Mouse (Mus musculus): ENCODE measurements at regions not wholly inside any gene's neighbourhood (a gene's known extent, or its start where the extent isn't known, plus 50 kb on each side); places are given as distances from the start of the nearest gene placed in this dataset.
"Not testable (repeated sequence)": the region's sequence is repeated elsewhere in the genome, so short reads cannot be mapped to it uniquely, and the experiment has no call there.

DNA sequence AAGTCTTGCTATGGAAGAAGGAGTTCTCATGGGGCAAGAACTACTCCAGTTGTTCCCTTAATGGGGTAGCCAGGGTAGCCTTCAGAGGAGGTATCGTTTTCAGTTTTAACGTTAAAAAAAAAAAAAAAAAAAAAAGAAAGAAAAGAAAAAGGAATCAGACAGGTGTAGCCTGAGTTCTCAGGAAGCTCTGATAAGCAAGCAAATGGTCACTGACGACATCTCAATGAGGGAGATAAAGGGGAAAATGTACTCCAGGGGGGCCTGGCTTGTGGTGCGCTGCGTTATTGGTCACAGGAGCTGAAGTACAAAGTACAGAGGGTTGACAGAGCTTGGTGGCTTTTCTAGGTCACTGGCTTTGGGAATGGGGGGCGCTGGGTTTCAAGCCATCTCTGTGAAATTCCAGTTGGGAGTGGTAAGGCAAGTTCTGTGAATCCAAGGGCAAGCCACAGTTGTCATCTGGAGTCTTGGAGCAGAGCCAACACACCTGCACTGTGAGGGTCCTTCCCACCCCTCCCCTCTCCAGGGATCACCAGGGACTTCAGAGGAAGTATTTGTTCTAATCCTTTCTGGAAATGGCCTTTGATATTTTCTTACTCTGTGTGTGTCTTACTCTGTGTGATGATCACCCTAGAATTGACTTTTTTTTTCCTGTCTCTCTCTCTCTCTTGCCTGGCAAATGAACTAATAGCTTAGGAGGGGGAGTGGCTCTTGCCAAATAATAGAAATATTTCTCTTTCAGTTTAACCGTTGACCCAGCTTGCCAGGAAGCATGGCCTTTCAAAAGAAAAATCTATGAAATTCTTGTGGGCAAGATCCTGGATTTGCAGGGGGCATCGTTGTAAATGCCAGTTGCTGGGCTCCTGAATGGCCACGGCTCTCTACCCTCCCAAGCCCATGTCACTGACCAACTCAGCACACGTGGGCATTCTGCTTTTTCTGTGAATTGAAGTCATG lies 93.5 kb downstream of the Phlda1 start:
- Histone ChIP-seq H3K27me3 (ENCODE audit: control insufficient read depth, insufficient read depth, low read depth, low read length) (no peaks in the 10 kb centered on the region), H3K4me2 (ENCODE audit: low read depth, low read length) (peak overlapping the region; percentile 9), H3K4me3 (ENCODE audit: low read length) (no peak overlapping the region), H3K36me3 (ENCODE audit: control insufficient read depth, insufficient read depth, low read length) (no peaks in the 10 kb centered on the region), H3K27ac (ENCODE audit: low read length) (peak overlapping the region; percentile 84), H3K9ac (ENCODE audit: low read length) (peak overlapping the region; percentile 12; the same call in 1 of the 2 replicates), H3K4me1 (replicated peaks; ENCODE audit: control insufficient read depth, insufficient read depth, low read length) (peaks cover 31% of the 10 kb centered on the region), H3K9me3 (ENCODE audit: control insufficient read depth, low read length) (no peaks in the 10 kb centered on the region)
- ATAC-seq (ENCODE audit: low read depth), result no peak
- WGBS, result 33% methylated on average over 10 of the region's 10 CpGs

- Histone ChIP-seq H3K4me3 (ENCODE audit: low read length) (no peak overlapping the region), H3K9ac (ENCODE audit: low read length) (peak overlapping the region; percentile 35; the same call in 1 of the 2 replicates), H3K36me3 (ENCODE audit: control insufficient read depth, insufficient read depth, low read length) (no peaks in the 10 kb centered on the region), H3K9me3 (ENCODE audit: control insufficient read depth, low read length) (no peaks in the 10 kb centered on the region), H3K4me2 (ENCODE audit: low read depth, low read length) (peak overlapping the region; percentile 9), H3K27ac (ENCODE audit: low read length) (peak overlapping the region; percentile 84), H3K4me1 (replicated peaks; ENCODE audit: control insufficient read depth, insufficient read depth, low read length) (peaks cover 29% of the 10 kb centered on the region), H3K27me3 (ENCODE audit: control insufficient read depth, insufficient read depth, low read depth, low read length) (no peaks in the 10 kb centered on the region)
- peak; percentile 67 for ATAC-seq (ENCODE audit: low read depth)
- WGBS, result 21% methylated on average over 2 of the region's 2 CpGs
These were observed 94.2 kb downstream of the Phlda1 start for GRCm38 (mm10) chr10:111600251-111600620.

DNA sequence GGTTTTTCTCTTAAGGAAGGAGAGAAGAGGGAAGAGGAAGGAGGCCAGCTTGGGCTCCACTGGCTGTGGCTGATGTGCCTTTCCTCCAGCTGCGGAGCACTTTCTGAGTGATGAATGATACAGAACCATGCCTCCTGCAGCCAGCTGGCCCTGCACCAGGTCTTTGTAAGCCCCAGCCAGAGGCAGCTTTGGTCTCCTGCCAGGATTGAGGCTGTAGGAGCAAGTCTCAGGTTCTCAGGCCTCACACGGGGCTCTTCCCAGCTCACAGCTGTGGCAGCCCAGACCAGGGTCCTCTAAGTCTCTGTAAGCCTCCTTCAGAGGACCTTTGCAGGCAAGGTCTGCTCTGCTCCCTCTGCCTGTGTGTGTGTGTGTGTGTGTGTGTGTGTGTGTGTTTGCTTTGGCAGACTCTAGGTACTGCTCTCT lies 94.6 kb downstream of the Phlda1 start:
- whole genome bisulfite sequencing, result 0% methylated on average over 2 of the region's 2 CpGs
- Histone ChIP-seq H3K4me1 (replicated peaks; ENCODE audit: control insufficient read depth, insufficient read depth, low read length) (peaks cover 29% of the 10 kb centered on the region), H3K9ac (ENCODE audit: low read length) (peak overlapping the region; percentile 35; the same call in 1 of the 2 replicates), H3K36me3 (ENCODE audit: control insufficient read depth, insufficient read depth, low read length) (no peaks in the 10 kb centered on the region), H3K27me3 (ENCODE audit: control insufficient read depth, insufficient read depth, low read depth, low read length) (no peaks in the 10 kb centered on the region), H3K9me3 (ENCODE audit: control insufficient read depth, low read length) (no peaks in the 10 kb centered on the region), H3K4me2 (ENCODE audit: low read depth, low read length) (peak overlapping the region; percentile 9), H3K27ac (ENCODE audit: low read length) (peak overlapping the region; percentile 84), H3K4me3 (ENCODE audit: low read length) (no peak overlapping the region)
- ATAC-seq (ENCODE audit: low read depth), result peak; percentile 93

DNA sequence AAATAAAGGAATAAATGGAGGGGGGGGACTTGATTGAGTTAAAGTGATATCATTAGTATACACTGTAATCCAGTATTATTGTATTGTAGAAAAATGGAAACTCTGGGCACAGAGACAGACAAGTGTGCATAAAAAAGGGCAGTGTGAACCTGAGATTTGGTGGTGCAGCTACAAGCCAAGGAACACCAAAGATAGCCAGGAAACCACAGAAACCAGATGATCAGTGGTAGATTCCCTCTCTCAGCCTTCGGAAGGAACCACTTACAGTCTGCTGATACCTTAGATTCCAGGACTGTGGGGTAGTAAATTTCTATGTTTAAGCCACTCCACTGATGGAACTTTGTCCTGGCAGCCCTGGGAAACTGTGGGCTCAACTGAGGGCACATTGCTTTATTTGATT lies 97.1 kb downstream of the Phlda1 start:
- Histone ChIP-seq H3K9ac (ENCODE audit: low read length) (no peak overlapping the region), H3K27me3 (ENCODE audit: control insufficient read depth, insufficient read depth, low read depth, low read length) (no peaks in the 10 kb centered on the region), H3K27ac (ENCODE audit: low read length) (no peak overlapping the region), H3K4me1 (replicated peaks; ENCODE audit: control insufficient read depth, insufficient read depth, low read length) (peaks cover 29% of the 10 kb centered on the region), H3K36me3 (ENCODE audit: control insufficient read depth, insufficient read depth, low read length) (no peaks in the 10 kb centered on the region), H3K9me3 (ENCODE audit: control insufficient read depth, low read length) (no peaks in the 10 kb centered on the region), H3K4me2 (ENCODE audit: low read depth, low read length) (no peak overlapping the region), H3K4me3 (ENCODE audit: low read length) (no peak overlapping the region)
- ATAC-seq (ENCODE audit: low read depth), result no peak
- WGBS, result 74% methylated on average over 1 of the region's 1 CpGs

GRCm38 (mm10) chr10:111607381-111607780 lies 101.3 kb downstream of the Phlda1 start:
- not testable (repeated sequence) for H3K36me3 ChIP-seq (ENCODE audit: control insufficient read depth, insufficient read depth, low read length); H3K4me3 ChIP-seq (ENCODE audit: low read length); ATAC-seq (ENCODE audit: low read depth); H3K4me2 ChIP-seq (ENCODE audit: low read depth, low read length); H3K27me3 ChIP-seq (ENCODE audit: control insufficient read depth, insufficient read depth, low read depth, low read length); H3K9me3 ChIP-seq (ENCODE audit: control insufficient read depth, low read length); H3K27ac ChIP-seq (ENCODE audit: low read length); H3K9ac ChIP-seq (ENCODE audit: low read length); H3K4me1 ChIP-seq (replicated peaks; ENCODE audit: control insufficient read depth, insufficient read depth, low read length)
- 83% methylated on average over 2 of the region's 2 CpGs for WGBS

DNA sequence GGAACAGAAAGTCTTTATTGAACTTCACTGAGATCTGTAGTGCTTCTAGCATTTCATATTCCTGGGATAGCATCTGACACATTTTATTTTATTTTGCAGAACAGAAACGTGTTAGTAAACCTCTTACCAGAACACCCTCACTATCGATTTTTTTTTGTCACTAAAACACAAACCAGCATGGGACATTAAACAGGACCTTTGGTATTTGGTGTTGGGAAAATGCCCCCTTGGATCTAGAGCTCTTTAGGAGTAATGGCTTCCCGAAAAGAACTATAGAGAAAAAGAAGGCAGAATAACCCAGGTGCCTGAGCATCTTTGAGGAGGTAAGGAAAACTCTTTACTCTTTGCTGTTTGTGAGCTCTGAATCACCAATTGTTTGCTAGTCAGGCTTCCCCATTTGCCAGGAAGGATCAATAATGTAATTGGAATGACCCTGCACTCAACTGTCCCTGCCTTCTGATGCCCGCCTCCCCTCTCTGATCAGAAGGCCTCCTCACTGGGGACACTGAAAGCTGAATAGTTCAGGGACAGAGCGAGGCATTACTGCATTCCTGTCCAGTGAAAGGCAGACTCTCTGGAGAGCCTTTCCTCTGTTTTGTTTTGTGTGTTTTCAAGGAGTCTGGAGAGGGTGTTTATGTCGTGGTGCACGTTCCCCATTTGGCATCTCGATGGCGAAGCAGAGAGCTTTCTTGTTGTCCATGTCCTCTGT lies 102.5 kb downstream of the Phlda1 start:
- Histone ChIP-seq H3K4me2 (ENCODE audit: low read depth, low read length) (no peak overlapping the region), H3K9ac (ENCODE audit: low read length) (no peak overlapping the region), H3K27ac (ENCODE audit: low read length) (no peak overlapping the region), H3K4me1 (replicated peaks; ENCODE audit: control insufficient read depth, insufficient read depth, low read length) (no peaks in the 10 kb centered on the region; the same call in 1 of the 2 replicates), H3K4me3 (ENCODE audit: low read length) (no peak overlapping the region), H3K9me3 (ENCODE audit: control insufficient read depth, low read length) (no peaks in the 10 kb centered on the region), H3K27me3 (ENCODE audit: control insufficient read depth, insufficient read depth, low read depth, low read length) (no peaks in the 10 kb centered on the region), H3K36me3 (ENCODE audit: control insufficient read depth, insufficient read depth, low read length) (no peaks in the 10 kb centered on the region)
- no peak for ATAC-seq (ENCODE audit: low read depth)
- 73% methylated on average over 9 of the region's 9 CpGs for WGBS

GRCm38 (mm10) chr10:111609889-111610288 lies 103.8 kb downstream of the Phlda1 start:
- Histone ChIP-seq H3K36me3 (ENCODE audit: control insufficient read depth, insufficient read depth, low read length) (no peaks in the 10 kb centered on the region), H3K9ac (ENCODE audit: low read length) (no peak overlapping the region), H3K9me3 (ENCODE audit: control insufficient read depth, low read length) (no peaks in the 10 kb centered on the region), H3K27me3 (ENCODE audit: control insufficient read depth, insufficient read depth, low read depth, low read length) (no peaks in the 10 kb centered on the region), H3K4me1 (replicated peaks; ENCODE audit: control insufficient read depth, insufficient read depth, low read length) (no peaks in the 10 kb centered on the region; the same call in 1 of the 2 replicates), H3K27ac (ENCODE audit: low read length) (no peak overlapping the region), H3K4me3 (ENCODE audit: low read length) (no peak overlapping the region), H3K4me2 (ENCODE audit: low read depth, low read length) (no peak overlapping the region)
- ATAC-seq (ENCODE audit: low read depth), result no peak
- WGBS, result 94% methylated on average over 2 of the region's 2 CpGs

- WGBS, result 47% methylated on average over 10 of the region's 11 CpGs
- no peak overlapping the region for H3K4me3 ChIP-seq (ENCODE audit: low read length)
- no peak overlapping the region for H3K9ac ChIP-seq (ENCODE audit: low read length)
- H3K27ac ChIP-seq (ENCODE audit: low read length), result no peak overlapping the region
- H3K4me2 ChIP-seq (ENCODE audit: low read depth, low read length), result no peak overlapping the region
- H3K27me3 ChIP-seq (ENCODE audit: control insufficient read depth, insufficient read depth, low read depth, low read length), result no peaks in the 10 kb centered on the region
- peaks cover 18% of the 10 kb centered on the region for H3K4me1 ChIP-seq (replicated peaks; ENCODE audit: control insufficient read depth, insufficient read depth, low read length)
- no peak; the same call in 1 of the 2 replicates for ATAC-seq (ENCODE audit: low read depth)
- H3K36me3 ChIP-seq (ENCODE audit: control insufficient read depth, insufficient read depth, low read length), result no peaks in the 10 kb centered on the region
- no peaks in the 10 kb centered on the region for H3K9me3 ChIP-seq (ENCODE audit: control insufficient read depth, low read length)
These were observed 113.7 kb downstream of the Phlda1 start for GRCm38 (mm10) chr10:111619627-111620270.
